Mouse (Mus musculus) naive thymus-derived CD4-positive, alpha-beta T cell, adult 5 months (primary cell): ENCODE results near the gene Syt9. TPM values are rescaled to one million over a fixed set of nuclear protein-coding genes. Genes with fewer than 3 reads are reported as not detected.

Source experiments
- polyA plus RNA-seq: library from polyadenylated mRNA; unstranded; fragments of 100-300 nt; shearing (Covaris generic); gene quantifications from one replicate; pipeline ENCODE4 v1.2.1, GENCODE M21; 2017

The Syt9 gene
- polyA plus RNA-seq, result not detected

DNA sequence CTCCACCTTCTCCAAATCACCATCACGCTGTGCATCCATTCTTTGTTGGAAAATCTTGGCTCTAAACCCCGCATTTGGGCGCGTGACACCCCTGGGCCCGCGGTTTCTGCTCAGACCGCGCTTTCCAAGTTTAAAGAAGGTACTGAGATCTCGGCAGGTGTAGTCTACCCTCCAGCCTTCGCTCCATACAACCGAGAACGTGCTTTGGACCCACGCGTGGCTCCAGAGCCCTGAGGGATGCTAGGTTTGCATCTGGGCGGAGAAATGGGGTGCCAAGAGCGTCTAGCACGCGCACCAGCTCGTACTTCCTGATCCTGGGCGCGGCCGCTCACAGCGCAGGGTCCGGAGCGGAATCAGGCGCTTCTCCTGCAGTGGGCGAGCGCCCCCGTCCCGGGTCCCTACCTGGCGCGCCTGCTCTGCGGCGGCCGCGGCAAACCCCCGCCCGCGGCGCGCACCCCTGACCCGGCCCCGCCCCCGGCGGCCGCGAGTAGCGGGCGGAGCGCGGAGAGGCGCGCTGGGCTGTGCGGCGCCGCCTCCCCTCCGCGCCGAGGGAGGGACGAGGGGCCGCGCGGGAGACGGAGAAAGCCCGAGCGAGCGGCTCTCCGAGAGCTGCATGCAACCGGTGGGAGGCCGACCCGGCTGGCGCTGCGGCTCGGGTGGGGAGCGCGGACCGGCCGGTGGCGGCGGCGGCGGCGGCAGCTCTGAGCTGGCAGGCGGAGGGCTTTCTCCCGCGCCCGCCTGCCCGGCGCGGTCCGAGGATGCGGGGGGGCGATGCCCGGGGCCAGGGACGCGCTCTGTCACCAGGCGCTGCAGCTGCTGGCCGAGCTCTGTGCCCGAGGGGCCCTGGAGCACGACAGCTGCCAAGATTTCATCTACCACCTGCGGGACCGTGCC lies at the start of gene Syt9:
Gene Syt9, plus strand, starts transcription at position 497 of the 894 bp plus-strand sequence.

DNA sequence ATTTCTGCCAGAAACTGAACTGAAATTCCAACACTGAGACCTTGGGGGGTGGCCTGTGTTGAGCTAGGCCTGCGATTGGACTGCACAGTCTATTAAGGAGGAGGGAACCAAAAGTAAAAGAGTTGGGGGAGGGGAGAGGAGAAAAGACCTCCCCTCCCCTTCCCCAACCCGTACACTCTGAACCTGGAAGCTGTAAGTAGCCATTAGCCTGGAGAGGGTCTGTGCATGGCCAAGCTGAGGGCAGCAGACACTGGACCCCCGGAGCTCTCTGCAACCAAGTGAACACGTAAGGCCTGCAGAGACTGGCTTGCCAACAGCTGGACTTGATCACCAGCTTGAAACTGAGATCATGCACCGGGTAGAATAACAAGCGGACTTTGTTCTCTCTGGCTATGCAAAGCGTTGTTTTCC lies 196.7 kb downstream of the Syt9 start, which contains the start of gene Olfml1:
Gene Olfml1, plus strand, starts transcription at position 186 of the 411 bp plus-strand sequence.

DNA sequence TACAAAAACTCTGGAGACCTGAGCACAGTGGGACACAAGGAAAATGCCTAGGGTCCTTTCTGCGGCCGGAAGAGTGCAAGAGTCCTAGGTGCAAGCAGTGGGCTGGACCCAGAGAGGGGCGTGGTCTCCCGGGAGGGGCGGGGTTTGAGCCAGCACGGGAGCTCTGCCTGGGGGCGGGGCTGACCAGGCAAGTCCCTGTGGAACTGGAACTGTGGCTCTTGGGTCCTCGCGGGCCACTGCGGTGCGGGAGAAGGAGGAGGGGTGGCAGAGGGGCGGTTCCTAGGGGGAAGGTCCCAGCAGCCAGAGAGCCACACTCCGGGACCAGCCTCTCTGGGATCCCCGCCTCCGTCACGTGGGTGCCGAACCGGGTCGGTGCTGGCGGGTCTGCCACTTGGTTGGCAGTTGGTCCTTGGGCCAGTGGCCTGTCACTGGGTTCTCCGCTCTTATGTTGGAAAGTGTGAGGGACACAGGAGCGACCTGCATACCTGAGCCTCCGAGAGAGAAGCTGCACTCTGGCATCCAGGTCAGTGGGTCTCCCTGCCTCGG lies 224.4 kb downstream of the Syt9 start, which contains the start of gene Ppfibp2:
Gene Ppfibp2, plus strand, starts transcription at position 351 of the 546 bp plus-strand sequence.

Other genes with a start within 250 kb of the Syt9 start
- gene Olfr715, start 239.6 kb upstream of the Syt9 start, polyA plus RNA-seq, result not detected
- not detected for gene Olfr716, start 232.4 kb upstream of the Syt9 start, polyA plus RNA-seq
- gene Nlrp14, start 203.7 kb upstream of the Syt9 start, polyA plus RNA-seq, result not detected
- not detected for gene Rbmxl2, start 161.3 kb upstream of the Syt9 start, polyA plus RNA-seq
- gene Olfml1, start 196.7 kb downstream of the Syt9 start, polyA plus RNA-seq, result not detected
- 0.22 TPM for gene Ppfibp2, start 224.5 kb downstream of the Syt9 start, polyA plus RNA-seq